Mouse (Mus musculus) layer of hippocampus, postnatal 14 days (tissue): ENCODE measurements around the gene Gas7. TPM values are rescaled to one million over a fixed set of nuclear protein-coding genes. Genes with fewer than 3 reads are reported as not detected.

ENCODE experiments used
- DNase-seq, 2 experiments: peaks; one replicate each; pipeline ENCODE4 v3.0.0; 2021 to 2022; ENCODE audit warnings: low spot score in 2 of 2, mixed read lengths in 1 of 2
- total RNA-seq, 2 experiments: library from RNA; stranded (reverse); gene quantifications; 2 replicates each; pipeline ENCODE4 v1.2.3; 2021

Gene Gas7
- total RNA-seq, 2 experiments from 2014 or later: 391 to 397 TPM

DNA sequence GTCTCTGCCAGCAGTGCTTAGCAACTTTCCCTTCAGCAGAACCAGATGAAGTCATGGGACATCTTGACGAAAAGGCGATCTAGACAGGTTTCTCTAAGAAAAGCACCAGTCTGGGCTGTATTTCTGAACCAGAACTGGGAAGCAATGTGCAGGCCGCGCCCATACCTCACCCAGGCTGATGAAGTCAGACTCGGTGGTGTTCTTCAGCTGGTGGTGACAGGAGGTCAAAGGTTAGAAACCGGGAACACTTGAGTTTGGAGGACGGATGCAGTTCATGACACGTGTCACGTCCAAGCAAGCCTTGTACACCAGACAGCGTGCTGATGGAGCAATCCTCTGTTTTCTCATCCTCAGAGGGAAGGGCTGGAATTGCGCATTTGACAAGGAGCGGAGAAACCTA lies 32.9 kb downstream of the Gas7 start:
- DNase-seq: no peak

DNA sequence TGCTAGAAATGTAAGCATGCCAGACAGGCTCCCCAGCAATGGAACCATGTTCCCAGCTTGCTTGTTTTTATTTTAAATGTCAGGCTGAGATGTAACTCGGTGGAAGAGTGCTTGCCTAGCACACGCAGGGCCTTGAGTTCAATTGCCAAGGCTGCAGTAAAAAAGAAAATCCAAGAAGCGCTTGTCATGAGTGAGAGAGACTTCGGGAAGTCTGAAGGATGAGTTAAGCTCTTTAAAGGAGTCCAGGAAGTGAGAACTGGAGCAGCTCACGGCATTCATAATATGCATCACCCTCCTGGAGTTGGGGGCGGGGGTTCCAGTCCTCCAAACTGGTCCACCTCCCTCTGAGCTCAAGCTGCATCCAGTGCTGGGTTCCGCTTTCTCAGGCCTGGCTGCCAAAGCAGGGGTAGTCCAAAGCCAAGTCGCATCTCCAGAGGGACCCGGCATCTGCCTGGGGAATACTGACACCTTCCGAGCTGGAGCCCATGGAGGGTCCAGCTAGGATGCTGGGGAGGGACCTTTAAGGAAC lies 34.5 kb downstream of the Gas7 start:
- no peak for DNase-seq

DNA sequence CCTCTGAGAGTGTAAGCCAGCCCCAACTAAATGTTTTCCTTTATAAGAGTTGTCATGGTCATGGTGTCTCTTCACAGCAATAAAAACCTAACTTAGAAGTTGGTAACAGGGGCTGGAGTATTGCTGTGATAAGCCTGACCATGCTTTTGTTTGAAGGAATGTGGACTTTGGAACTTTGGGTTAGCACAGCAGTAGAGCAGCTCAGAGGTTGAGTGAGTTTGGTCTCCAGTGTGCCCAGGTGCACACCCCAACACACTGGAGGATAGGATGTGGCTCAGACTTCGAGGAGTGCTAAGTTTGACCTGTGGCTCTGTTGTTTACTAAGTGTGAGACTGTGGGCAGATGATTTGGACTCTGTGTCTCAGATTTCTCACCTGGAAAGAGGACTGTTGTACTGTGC lies 41.6 kb downstream of the Gas7 start:
- no peak for DNase-seq

DNA sequence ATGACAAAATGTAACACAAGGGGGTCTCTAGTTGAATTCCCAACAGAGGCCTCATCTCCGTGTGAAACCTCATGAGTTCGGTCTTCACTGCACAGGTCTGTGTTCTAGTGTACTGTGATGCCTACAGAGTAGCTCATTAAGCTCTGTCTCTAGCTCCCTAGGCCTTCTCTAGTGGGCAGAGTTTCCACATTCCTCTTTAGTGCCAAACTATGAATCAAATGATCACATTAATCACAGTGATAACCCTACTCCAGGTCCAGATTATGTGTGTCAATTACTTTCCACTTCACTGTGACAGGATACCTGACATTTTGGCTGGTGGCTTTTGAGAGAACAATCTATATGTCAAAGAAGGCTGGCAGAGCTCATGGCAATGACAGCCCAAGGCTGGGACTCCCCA lies 44.9 kb downstream of the Gas7 start:
- DNase-seq: no peak

DNA sequence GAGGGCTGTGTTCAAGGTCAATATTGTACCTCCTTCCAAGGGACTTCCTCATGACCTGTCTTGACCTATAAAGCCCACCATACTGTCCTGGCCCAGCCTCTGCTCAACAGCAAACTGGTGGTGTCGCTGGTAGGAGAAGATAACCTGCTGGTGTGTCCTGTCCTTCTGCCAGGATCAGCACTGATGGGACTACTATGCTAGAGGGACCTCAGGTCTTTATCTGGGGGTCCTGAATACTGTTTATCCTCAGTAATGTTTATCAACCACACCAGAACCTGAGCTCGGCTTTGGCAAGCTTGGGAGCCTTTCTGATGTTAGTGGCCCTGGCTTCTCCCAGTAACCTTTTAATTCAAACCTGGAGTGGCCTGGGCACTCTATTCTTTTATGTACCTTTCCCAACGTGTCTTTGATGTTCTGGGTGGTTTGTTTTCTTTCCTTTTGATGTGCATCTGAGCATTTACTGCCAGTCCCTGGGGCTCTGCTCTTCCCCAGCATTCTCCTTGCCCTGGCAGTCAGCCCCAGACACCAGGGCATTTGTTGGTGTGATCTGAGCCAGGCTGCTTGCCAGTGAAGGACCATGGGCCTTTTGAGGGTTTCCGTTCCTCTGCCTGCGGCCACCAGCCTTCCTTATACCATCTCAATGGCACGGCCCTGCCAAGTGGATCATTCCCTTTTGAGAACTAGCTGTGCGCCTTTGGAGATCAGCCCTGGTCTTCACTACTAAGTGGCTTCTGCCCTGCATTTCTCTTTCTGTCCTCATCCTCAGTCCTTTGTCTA lies 46.4 kb downstream of the Gas7 start:
- DNase-seq: peak in 1 of 2 experiments; percentile 51

DNA sequence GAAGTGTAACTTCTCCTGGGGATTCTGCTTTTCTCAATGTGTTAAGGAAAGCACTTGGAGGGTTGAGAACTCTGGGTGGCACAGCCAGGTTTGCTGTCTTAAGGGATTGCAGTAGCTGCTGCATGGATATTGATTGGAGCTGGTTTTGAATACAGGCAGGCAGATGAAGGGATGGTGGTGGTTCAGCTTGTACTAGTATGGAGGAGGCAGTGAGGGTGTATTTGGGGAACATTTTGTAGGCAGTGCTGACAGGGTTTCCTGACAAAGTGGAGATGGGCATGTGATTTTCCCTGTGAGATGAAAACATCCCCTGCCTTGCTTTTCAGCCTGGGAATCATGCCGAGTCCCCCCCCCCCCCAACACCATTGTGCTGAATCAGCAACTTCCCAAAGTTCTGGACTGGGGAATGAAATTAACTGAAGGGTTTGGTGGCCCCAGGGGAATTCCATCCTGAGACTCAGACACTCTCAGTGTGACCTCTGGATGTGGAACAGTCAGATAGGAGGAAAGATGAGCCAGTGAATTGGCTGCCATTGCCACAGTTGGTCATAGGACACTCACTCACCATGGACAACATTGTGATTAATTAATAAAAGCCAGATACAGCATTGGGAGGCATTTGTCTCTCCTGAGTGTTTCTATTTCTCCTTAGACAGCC lies 54.1 kb downstream of the Gas7 start:
- DNase-seq: no peak

DNA sequence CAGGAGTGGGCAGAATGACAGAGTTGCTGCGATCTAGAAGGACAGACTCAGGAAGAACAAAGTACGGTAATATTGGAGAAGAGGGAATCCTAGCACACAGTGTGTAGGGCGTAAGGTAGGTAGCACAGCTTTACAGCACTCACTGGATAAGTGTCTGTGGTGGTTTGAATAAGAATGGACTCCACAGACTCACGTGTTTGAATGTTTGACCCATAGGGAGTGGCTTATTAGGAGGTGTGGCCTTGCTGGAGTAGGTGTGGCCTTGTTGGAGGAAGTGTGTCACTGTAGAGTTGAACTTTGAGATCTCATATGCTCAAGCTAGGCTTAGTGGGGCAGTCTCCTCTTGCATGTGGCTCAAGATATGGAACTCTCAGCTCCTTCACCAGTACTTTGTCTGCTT lies 55.6 kb downstream of the Gas7 start:
- no peak for DNase-seq

DNA sequence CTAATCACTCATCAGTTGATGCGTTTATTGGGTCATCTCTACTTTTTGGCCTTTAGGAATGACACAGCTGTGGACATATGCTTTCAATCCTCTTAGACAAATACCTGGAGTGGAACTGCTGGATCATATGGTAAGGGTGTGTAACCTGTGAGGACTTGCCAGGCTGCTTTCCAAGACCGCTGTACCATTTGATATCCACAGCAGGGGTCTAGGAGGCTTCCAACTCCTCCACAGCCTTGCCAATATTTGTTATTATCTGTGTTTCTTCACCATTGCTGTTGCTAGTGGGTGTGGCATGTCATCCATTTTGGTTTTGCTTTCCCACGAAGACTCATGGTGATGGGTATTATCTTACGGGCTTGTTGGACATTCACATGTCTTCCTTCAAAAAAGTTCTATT lies 57.8 kb downstream of the Gas7 start:
- DNase-seq: no peak

DNA sequence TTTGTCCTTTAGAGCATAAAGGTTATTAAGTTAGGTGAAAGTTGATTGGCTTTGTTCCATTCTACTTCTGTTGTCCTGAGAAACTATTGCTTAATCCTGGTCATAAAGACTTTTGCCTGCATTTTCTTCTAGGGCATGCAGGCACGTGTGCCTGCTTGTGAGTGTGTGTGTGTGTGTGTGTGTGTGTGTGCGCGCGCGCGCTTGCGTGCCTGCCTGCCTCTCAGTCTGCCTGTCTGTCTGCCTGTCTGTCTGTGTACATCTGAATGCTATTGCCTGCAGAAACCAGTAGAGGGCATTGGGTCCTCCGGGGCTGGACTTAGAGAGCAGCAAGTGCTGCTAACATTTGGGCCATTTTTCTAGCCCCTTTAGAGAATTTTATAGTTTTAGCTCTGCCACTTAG lies 59.2 kb downstream of the Gas7 start:
- no peak for DNase-seq

DNA sequence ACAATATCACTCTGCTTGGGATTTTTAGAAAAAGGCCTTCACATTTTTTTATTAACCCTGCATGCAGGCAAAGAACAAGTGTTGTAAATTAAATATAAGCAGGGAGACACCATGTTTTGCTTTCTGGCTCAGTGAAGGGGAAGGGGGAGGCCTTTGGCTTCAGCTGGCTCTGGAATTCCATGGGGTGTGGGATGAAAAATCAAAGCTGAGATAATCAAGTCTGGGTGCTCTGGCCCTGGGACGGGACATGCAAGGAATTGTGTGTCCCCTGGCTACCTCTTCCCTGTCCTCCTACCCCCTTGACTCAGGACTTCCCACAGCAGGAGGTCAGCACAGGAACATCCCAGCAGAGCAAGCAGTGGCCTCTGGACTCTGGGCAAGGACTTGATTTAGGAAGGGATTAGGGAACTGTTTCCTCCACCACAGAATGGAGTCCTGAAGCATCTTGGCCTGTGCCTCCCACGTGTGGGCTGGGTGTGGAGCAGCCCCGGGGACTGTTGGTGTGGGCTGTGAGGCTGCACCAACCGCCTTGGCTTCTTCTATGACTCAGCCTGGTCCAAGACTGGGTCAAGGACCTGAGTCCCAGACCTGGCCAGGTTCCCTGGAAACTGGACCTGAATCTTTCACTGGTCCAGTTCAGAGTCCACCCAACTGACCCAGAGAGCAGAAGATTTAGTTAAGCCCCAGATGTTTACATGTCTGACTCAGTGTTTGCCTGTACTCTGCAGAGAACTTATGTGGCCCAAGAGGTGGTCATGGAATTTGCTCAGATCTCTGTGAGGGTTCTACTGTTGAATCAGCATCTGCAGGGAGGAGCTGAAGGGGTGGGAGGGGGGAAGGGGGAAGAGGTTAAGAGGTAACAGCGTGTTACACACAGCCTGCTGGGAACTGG lies 60.0 kb downstream of the Gas7 start:
- no peak for DNase-seq

DNA sequence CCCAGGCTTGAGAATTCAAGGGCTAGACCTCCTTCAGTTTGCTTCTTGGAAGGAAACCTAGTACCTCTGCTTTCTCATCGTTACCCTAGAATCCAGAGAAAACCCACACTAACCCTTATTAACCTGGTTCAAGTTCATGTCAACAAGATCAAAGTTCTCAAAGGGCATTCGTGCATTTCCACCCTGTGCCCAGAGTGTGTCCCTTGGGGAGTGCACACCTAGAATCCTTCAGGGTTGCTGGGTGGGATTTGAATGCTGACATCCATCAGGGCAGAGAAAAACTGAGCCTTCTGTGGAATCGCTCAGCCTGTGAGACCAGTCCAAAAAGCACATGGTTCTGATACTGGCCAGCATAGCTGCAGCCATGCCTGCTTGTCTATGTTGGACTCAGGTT lies 60.7 kb downstream of the Gas7 start:
- no peak for DNase-seq

DNA sequence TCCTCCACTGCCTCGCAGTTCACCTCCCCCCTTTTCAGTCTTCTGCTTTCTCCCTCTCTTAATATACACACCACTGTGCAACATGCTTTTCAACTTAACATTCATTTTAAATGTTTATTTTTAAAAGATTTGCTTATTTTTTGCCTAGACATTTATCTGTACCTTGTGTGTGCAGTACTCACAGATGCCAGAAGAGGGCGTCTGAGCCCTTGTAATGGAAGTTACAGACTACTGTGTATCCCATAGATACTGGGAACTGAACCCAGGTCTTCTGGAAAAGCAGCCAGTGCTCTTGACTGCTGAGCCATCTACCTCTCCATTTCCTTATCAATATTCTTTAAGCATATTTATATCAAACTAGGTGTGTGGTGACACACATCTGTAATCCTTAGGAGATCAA lies 62.5 kb downstream of the Gas7 start:
- DNase-seq: no peak

DNA sequence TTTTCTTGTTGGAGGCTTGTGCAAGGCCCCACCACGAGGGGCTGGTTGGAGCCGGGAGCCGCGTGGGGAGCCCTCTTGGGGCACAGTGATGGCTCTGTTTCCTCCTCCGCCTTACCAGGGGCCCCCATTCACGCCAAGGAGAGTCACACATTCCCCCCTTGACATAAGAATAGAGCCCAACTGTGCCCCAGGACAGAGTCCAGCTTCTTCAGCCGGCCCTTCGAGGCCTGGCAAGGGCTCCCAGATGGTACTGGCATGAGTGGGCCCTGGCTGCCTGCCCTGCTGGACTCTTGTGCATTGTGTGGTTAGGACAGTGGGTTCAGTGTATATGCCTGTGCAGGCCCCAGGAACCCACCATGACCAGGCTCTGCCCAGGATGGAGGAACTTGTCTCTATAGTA lies 63.7 kb downstream of the Gas7 start:
- DNase-seq: peak; percentile 62 to 76

DNA sequence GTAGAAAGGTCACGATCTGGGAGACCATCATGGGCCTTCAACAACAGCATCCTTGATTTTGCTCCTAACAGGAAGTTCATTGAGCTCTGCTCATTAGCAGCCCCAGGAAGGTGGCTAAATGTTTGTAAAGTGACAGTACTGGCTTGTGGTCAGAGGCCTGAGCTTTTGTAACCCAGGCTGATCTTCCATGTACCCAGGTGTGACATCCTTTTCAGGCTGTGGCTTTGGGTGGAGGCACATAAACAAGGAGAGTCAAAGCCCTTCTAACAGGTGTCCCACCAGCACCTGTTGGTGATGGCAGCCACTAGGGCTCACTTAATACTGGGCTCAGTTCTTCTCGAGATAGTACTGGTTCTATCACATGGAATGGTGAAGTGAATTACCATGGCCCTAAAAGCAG lies 67.4 kb downstream of the Gas7 start:
- DNase-seq: no peak

DNA sequence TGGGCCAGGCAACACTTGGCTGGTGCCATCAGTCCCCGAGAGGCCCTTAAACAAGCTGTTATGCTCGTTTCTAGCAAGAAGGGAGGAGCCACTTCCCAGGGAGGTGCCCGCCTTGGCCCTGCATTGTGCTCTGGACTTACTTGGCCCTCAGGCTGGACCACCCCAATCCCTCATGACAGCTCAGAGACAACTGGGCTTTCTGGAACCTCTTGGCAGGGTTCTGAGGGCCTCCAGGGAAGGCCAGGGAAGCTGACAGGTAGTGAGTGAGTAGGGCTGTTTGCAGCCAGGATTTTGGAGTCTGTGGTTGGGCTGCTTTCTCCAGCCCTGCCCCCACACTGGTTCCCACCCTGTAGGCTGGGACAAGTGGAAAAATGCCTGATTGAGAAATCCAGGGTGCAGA lies 68.6 kb downstream of the Gas7 start:
- no peak for DNase-seq

DNA sequence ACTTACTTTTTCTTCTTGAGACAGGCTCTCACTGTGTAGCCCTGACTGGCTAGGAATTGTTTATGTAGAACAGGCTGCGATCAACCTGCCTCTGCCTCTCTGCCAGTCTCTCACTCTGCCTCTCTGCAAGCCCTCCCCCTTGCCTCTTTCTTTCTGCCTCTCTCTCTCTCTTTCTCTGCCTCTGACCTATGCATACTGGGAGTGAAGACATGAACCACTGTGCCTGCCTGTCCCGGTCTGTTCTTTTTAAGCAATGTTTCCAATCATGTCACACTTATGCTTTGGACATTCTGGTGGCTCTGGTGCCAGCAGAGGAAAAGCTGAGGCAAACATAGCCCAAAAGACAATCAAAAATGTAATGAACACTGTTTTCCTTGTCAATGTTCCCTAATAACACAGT lies 69.5 kb downstream of the Gas7 start:
- no peak for DNase-seq

DNA sequence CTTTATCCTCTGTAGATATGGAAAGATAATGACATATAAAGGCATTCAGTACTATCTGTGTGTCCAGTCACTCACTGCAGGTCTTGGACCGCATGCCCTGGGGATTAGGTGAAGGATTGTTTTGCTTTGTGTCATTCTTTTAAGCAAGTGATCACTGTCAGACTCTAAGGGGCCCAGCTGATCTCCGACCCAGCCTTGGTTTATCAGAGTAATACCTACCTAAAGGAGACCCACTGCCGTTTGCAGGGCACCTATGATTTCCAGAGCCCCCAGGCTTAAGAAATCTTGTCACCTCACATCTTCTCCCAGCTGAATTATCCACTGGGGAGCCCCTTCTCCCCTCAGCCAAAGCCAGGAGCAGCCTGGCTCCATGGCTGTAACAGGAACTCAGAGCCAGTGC lies 70.6 kb downstream of the Gas7 start:
- DNase-seq: no peak

DNA sequence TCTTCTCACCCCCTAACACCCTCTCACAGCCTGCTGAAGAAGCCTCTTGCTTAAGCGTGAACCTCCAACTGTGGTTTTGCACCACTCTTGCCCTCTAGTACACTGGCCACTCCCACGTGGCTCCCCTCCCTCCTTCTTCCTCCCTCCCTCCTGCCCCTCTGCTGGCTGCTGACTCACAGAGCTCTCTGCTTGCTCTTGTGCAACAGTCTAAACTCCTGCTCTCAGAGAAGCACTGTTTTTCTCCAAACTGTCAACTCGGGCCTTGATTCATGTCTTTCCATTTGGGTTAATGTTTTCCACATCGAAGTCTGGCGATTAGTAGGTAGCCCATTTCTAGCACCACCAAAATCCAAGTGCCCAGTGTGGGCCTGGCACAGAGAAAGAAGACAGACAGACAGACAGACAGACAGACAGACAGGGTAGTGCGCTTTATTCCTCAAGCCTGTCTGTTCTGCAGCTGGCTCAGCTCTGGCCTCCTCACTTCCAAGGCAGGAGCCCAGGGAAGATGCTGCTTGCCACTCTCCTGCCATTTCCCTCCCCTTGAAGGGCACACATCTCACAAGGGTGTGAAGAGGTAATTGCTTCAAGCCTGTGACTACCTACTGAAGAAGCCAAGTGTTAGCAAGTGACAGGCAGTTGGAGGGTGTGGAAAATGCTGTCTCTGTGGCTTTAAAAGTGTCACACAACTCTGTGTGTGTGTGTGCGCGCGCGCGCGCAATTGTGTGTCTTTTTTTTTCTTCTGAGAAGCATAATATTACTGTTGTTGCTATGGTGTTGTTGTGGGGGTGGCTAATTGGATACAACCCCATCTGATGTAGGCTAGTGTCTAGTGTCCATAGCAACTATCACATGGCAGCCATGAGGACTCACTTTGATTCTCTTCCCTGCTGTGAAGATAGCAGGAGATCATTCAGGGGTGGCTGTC lies 71.6 kb downstream of the Gas7 start:
- peak in 1 of 2 experiments; percentile 72 for DNase-seq

DNA sequence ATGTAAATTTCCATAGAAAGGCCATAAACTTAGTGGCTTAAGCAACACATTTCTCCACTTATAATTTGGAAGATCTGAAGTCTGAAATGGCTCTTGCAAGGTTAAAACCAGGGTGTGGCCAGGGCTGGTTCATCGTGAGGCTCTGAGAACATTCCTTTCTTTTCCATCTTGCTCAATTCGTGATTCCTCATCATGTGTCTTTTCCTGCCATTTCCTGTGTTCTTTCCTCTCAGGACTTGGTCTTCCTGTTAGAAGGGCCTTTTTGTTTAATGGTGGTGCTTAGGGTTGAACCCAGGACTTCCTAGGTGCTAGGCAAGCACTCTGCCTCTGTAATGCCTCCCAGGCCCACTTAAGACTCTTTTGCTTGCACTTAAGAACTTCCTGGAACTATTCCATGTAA lies 76.0 kb downstream of the Gas7 start:
- DNase-seq: no peak

DNA sequence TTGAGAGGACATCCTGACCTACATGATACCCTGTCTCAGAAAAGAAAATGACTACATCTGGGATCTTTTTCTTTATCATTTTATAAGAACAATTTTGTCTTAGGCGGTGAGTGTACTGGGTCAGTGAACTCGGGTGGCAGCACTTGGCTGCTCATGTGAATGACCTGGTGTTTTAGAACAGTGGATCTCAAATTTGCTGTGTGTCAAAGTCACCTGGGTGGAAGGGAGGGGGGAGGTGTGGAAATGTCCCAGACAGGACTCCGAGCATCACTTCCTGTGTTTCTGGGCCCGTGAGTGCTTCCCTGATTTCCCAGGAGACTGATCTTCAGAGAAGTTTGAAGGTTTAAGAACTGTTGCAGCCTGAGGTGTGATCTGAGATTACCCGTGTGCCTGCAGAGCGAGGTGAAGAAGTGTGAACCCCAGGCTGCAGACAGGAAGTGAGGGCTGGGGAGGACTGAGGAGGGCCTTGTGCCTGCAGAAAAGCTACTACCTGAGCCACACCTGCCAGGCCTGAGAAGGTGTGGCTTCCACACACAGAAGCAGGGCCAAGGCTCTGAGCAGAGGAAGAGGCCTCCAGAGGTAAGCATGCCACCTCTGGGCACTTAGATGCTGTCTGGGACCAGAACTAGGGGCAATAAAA lies 76.8 kb downstream of the Gas7 start:
- DNase-seq: no peak
